Mouse (Mus musculus) neural tube, embryonic 13.5 days (tissue): Measurements from ENCODE around the gene Utf1. TPM values are rescaled to one million over a fixed set of nuclear protein-coding genes. Genes with fewer than 3 reads are reported as not detected.

Source experiments
- ATAC-seq: fragments of 200-750 bp; cut with Nextera tagmentation; 2 replicates; pipeline ENCODE4 v1.8.0; 2017; ENCODE audit warnings: low read depth, mild to moderate bottlenecking, moderate TSS enrichment, moderate library complexity
- H3K27ac ChIP-seq: fragments of 300-500 bp; sonication (generic); replicated peaks from 2 replicates; pipeline ENCODE4 v1.5.1; 2015; ENCODE audit warnings: moderate library complexity, mild to moderate bottlenecking, inconsistent platforms
- H3K27me3 ChIP-seq: fragments of 300-500 bp; sonication (generic); 2 replicates; pipeline ENCODE4 v1.6.1; 2015; ENCODE audit warnings: mild to moderate bottlenecking, inconsistent platforms
- H3K36me3 ChIP-seq: fragments of 300-500 bp; sonication (generic); 2 replicates; pipeline ENCODE4 v1.6.1; 2015; ENCODE audit warnings: mild to moderate bottlenecking, inconsistent platforms
- H3K4me1 ChIP-seq: fragments of 300-500 bp; sonication (generic); replicated peaks from 2 replicates; pipeline ENCODE4 v1.6.1; 2015; ENCODE audit warnings: inconsistent platforms
- H3K4me2 ChIP-seq: fragments of 300-500 bp; sonication (generic); 2 replicates; pipeline ENCODE4 v1.6.1; 2015; ENCODE audit warnings: inconsistent platforms, mild to moderate bottlenecking, moderate library complexity
- H3K4me3 ChIP-seq: fragments of 300-500 bp; sonication (generic); 2 replicates; pipeline ENCODE4 v1.5.1; 2015; ENCODE audit warnings: mild to moderate bottlenecking, inconsistent platforms
- H3K9ac ChIP-seq: fragments of 300-500 bp; sonication (generic); 2 replicates; pipeline ENCODE4 v1.6.1; 2015; ENCODE audit warnings: moderate library complexity, mild to moderate bottlenecking, inconsistent platforms
- H3K9me3 ChIP-seq: fragments of 300-500 bp; sonication (generic); 2 replicates; pipeline ENCODE4 v1.6.1; 2016; ENCODE audit warnings: inconsistent platforms
- WGBS: fragments of 180-500 bp; shearing (Covaris S2); methylation state at CpG from one replicate; pipeline ENCODE4 v1.1.7; 2015; 5-methylcytosine and 5-hydroxymethylcytosine counted together
- polyA plus RNA-seq: library from polyadenylated mRNA; unstranded; fragments of >200 nt; fragmentation: Nextera tagmentation; extraction: Ambion mirVana; gene quantifications from 2 replicates; pipeline ENCODE4 v1.2.1, GENCODE M21; 2015

The Utf1 gene
- not detected in 2 replicates for polyA plus RNA-seq

DNA sequence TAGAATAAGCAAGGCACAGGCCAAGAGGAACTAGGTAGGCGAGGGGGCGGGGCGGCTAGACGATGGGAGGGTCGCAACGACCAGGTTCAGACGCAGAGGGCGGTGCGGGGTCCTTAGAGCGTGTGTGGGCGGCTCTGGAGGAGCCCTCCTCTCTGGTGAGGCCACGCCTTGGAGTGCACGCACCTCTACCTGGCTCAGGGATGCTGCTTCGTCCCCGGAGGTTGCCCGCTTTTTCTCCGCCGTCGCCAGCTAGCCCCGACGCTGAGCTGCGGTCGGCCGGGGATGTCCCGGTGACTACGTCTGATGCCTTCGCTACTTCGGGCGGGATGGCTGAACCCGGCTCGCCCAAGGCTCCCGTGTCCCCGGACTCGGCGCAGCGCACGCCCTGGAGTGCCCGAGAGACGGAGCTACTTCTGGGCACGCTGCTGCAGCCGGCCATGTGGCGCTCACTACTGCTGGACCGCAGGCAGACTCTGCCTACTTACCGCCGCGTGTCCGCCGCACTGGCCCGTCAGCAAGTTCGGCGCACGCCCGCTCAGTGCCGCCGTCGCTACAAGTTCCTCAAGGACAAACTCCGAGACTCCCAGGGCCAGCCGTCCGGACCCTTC lies at the start of gene Utf1:
Utf1 (plus strand) TSS at position 116 of the 608 bp plus-strand sequence.
- peaks cover 83% of the 10 kb centered on the region for H3K27me3 ChIP-seq
- no peaks in the 10 kb centered on the region for H3K36me3 ChIP-seq
- peak within 1 kb of the TSS; percentile 30 for H3K4me3 ChIP-seq
- WGBS: under 1% methylated on average over 59 of the region's 59 CpGs
- H3K4me1 ChIP-seq: peaks cover 14% of the 10 kb centered on the region
- H3K27ac ChIP-seq: no peak within 1 kb of the TSS
- no peak within 1 kb of the TSS for H3K9ac ChIP-seq
- 0 out of 2 replicates have a peak, but pooled peaks have one; percentile 27 for ATAC-seq
- H3K4me2 ChIP-seq: peak within 1 kb of the TSS; percentile 54
- no peaks in the 10 kb centered on the region for H3K9me3 ChIP-seq

GRCm38 (mm10) chr7:139894655-139895557 lies 48.7 kb upstream of the Utf1 start, which contains the start of gene Kndc1:
Gene Kndc1, plus strand, starts transcription at chr7:139894696.
- 1% methylated on average over 50 of the region's 50 CpGs for WGBS
- peak; percentile 86 for ATAC-seq
- Histone ChIP-seq H3K4me2 (peak within 1 kb of the TSS; percentile 82), H3K27ac (no peak within 1 kb of the TSS), H3K4me1 (peaks cover 20% of the 10 kb centered on the region), H3K4me3 (peak within 1 kb of the TSS; percentile 57), H3K9me3 (no peaks in the 10 kb centered on the region), H3K36me3 (no peaks in the 10 kb centered on the region), H3K27me3 (peaks cover 48% of the 10 kb centered on the region), H3K9ac (peak within 1 kb of the TSS; percentile 75)

- no peak for ATAC-seq
- H3K9ac ChIP-seq: no peak overlapping the region
- peaks cover 20% of the 10 kb centered on the region for H3K4me1 ChIP-seq
- WGBS: 73% methylated on average over 7 of the region's 7 CpGs
- H3K36me3 ChIP-seq: no peaks in the 10 kb centered on the region
- H3K9me3 ChIP-seq: no peaks in the 10 kb centered on the region
- H3K4me2 ChIP-seq: peak overlapping the region; percentile 82; the same call in 1 of the 2 replicates
- peak overlapping the region; percentile 57; the same call in 1 of the 2 replicates for H3K4me3 ChIP-seq
- peaks cover 48% of the 10 kb centered on the region for H3K27me3 ChIP-seq
- H3K27ac ChIP-seq: no peak overlapping the region
Observed at GRCm38 (mm10) chr7:139896271-139896670, 47.3 kb upstream of the Utf1 start.

DNA sequence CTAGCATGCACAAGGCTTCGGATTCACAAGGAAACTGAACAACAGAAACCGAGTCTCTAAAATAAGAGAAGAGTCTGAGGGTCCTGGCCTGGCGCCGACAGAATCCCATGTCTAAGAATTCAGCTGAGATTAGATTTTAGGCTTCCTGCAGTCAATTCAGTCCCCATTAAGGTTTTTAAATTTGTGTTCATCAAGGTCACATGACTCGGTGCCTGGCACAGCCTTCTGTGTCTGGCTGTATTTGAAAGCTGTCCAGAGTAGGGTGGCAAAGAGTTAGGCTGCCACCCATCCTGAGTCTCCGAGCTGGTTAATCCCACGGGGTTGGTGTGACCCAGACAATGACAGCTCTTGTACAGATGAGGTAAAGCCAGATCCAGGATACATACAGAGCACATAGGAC lies 46.8 kb upstream of the Utf1 start:
- WGBS: 85% methylated on average over 7 of the region's 7 CpGs
- ATAC-seq: no peak
- peaks cover 20% of the 10 kb centered on the region for H3K4me1 ChIP-seq
- no peak overlapping the region for H3K4me3 ChIP-seq
- H3K27ac ChIP-seq: no peak overlapping the region
- no peaks in the 10 kb centered on the region for H3K9me3 ChIP-seq
- H3K27me3 ChIP-seq: peaks cover 48% of the 10 kb centered on the region
- no peak overlapping the region for H3K4me2 ChIP-seq
- no peaks in the 10 kb centered on the region for H3K36me3 ChIP-seq
- H3K9ac ChIP-seq: no peak overlapping the region

GRCm38 (mm10) chr7:139898606-139899005 lies 45.0 kb upstream of the Utf1 start:
- Histone ChIP-seq H3K27me3 (peaks cover 35% of the 10 kb centered on the region), H3K9me3 (no peaks in the 10 kb centered on the region), H3K36me3 (no peaks in the 10 kb centered on the region), H3K4me2 (no peak overlapping the region), H3K9ac (no peak overlapping the region), H3K27ac (no peak overlapping the region), H3K4me1 (peaks cover 20% of the 10 kb centered on the region), H3K4me3 (no peak overlapping the region)
- ATAC-seq: no peak
- WGBS: 91% methylated on average over 2 of the region's 2 CpGs

GRCm38 (mm10) chr7:139899505-139899904 lies 44.1 kb upstream of the Utf1 start:
- WGBS: 84% methylated on average over 7 of the region's 7 CpGs

DNA sequence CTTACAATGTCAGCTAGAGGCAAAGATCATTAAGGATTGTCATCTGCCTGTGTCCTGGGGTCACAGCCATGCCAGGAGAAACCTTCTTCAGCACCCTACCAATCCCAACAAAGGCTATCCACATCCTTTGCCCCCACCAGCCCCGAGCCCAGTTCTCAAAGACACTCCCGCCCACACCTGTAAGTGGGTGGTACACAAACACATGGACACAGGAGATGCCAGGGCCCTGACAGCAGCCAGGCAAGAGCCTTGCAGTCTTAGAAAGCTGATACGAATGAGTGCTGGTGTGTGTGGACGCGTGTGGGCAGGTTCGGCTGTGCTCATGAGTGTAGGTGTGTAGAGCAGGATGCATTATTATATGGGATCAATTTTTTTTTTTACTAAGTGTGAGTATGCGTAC lies 43.1 kb upstream of the Utf1 start:
- ATAC-seq: no peak
- WGBS: 93% methylated on average over 7 of the region's 7 CpGs
- H3K4me1 ChIP-seq: peaks cover 15% of the 10 kb centered on the region
- no peak overlapping the region for H3K4me3 ChIP-seq
- H3K9me3 ChIP-seq: no peaks in the 10 kb centered on the region
- no peak overlapping the region for H3K9ac ChIP-seq
- no peak overlapping the region for H3K4me2 ChIP-seq
- no peak overlapping the region for H3K27ac ChIP-seq
- peaks cover 16% of the 10 kb centered on the region for H3K27me3 ChIP-seq
- H3K36me3 ChIP-seq: no peaks in the 10 kb centered on the region

More at GRCm38 (mm10) chr7:139899505-139899904, 44.1 kb upstream of the Utf1 start:
- Histone ChIP-seq H3K27ac (no peak overlapping the region), H3K4me3 (no peak overlapping the region), H3K9ac (no peak overlapping the region), H3K4me2 (no peak overlapping the region), H3K36me3 (no peaks in the 10 kb centered on the region), H3K27me3 (peaks cover 26% of the 10 kb centered on the region), H3K9me3 (no peaks in the 10 kb centered on the region), H3K4me1 (peaks cover 16% of the 10 kb centered on the region)
- no peak for ATAC-seq

DNA sequence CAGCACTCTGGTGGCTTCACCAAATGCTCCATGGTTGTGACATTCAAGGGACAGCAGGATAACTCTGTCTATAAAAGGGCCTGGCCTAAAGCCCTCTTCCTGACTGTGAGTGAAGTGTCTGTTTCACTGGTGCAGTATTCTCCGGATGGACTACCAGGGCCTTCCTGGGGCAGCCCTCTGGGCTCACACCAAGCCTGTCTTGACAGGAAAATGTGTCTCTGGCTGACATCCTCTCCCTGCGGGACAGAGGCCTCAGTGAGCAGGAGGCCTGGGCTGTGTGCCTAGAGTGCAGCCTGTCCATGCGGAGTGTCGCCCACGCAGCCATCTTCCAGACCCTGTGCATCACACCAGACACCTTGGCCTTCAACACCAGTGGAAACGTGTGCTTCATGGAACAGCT lies 42.7 kb upstream of the Utf1 start:
- H3K4me1 ChIP-seq: peaks cover 15% of the 10 kb centered on the region
- H3K9ac ChIP-seq: no peak overlapping the region
- no peak overlapping the region for H3K4me3 ChIP-seq
- no peaks in the 10 kb centered on the region for H3K9me3 ChIP-seq
- no peak for ATAC-seq
- WGBS: 87% methylated on average over 6 of the region's 6 CpGs
- peaks cover 12% of the 10 kb centered on the region for H3K27me3 ChIP-seq
- H3K27ac ChIP-seq: no peak overlapping the region
- no peak overlapping the region for H3K4me2 ChIP-seq
- H3K36me3 ChIP-seq: no peaks in the 10 kb centered on the region

DNA sequence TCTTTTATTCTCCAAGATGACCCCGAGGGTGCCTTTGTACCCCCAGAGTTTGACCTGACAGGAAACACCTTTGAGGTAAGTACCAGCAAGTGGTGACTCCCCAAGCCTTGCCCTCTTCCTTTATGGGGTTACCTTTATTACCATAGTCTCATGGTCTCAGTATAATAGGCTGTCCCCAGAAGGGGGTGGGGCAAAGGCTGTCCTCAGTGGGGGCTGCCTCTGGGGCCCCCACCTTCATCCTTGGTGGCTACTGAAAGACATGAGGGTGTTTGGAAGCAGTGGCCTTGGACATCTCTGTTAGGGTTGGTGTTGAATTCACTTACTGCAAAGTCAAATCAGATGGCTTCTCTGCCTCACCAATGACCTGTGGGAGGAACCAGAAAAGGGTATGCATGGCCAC lies 41.6 kb upstream of the Utf1 start:
- Histone ChIP-seq H3K27me3 (0 out of 2 replicates have a peak, but pooled peaks cover 4% of the 10 kb centered on the region), H3K9ac (no peak overlapping the region), H3K4me2 (no peak overlapping the region), H3K9me3 (no peaks in the 10 kb centered on the region), H3K36me3 (no peaks in the 10 kb centered on the region), H3K4me1 (peaks cover 15% of the 10 kb centered on the region), H3K27ac (no peak overlapping the region), H3K4me3 (no peak overlapping the region)
- 27% methylated on average over 1 of the region's 1 CpGs for WGBS
- ATAC-seq: no peak

DNA sequence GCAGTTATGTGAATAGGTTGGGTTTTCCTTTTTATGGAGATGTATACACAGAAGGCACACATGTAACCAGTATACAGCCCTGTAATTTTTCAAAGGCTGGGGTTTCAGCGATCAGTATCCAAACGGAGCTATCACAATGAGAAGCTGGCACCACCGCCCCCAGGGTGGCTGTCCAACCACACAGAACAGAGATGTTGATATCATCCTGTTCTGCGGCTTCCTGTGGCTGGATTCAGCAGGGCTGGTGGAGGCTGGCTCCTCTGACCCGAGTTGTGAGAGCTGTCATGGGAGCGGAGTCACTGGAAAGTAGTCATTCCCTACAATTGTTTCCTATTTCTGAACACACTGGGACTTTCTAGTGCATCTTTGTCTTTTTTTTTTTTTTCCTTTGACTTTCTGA lies 38.3 kb upstream of the Utf1 start:
- Histone ChIP-seq H3K4me3 (no peak overlapping the region), H3K9ac (peak overlapping the region; percentile 51), H3K27me3 (no peaks in the 10 kb centered on the region), H3K4me1 (peaks cover 32% of the 10 kb centered on the region), H3K27ac (no peak overlapping the region), H3K4me2 (peak overlapping the region; percentile 32), H3K9me3 (no peaks in the 10 kb centered on the region), H3K36me3 (no peaks in the 10 kb centered on the region)
- ATAC-seq: no peak
- WGBS: 17% methylated on average over 6 of the region's 6 CpGs

GRCm38 (mm10) chr7:139905661-139906060 lies 37.9 kb upstream of the Utf1 start:
- no peaks in the 10 kb centered on the region for H3K27me3 ChIP-seq
- peaks cover 36% of the 10 kb centered on the region for H3K4me1 ChIP-seq
- no peak overlapping the region for H3K27ac ChIP-seq
- H3K9me3 ChIP-seq: no peaks in the 10 kb centered on the region
- peak overlapping the region; percentile 51; the same call in 1 of the 2 replicates for H3K9ac ChIP-seq
- ATAC-seq: peak; percentile 55; the same call in 1 of the 2 replicates
- peak overlapping the region; percentile 32 for H3K4me2 ChIP-seq
- no peak overlapping the region for H3K4me3 ChIP-seq
- 3% methylated on average over 6 of the region's 6 CpGs for WGBS
- H3K36me3 ChIP-seq: no peaks in the 10 kb centered on the region

DNA sequence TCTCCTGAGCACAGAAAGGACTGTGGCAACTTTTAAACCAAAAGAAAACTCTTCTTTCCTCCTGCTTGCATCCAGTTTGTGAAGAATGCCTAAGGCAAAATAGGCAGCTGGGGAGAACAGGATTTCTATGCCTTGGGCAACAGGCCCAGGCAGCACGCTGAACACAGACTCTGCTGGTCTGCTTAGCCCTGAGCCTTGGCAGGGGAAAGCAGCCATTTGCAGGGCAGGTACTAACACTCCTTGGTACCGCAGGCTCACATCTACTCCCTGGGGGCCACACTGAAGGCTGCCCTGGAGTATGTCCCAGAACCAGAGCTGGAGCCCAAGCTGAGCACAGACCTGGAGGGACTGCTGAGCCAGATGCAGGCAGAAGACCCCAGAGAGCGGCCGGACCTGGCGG lies 35.4 kb upstream of the Utf1 start:
- H3K9ac ChIP-seq: no peak overlapping the region
- H3K36me3 ChIP-seq: no peaks in the 10 kb centered on the region
- peaks cover 19% of the 10 kb centered on the region for H3K27me3 ChIP-seq
- no peak overlapping the region for H3K27ac ChIP-seq
- H3K9me3 ChIP-seq: no peaks in the 10 kb centered on the region
- no peak overlapping the region for H3K4me2 ChIP-seq
- ATAC-seq: no peak
- peaks cover 36% of the 10 kb centered on the region for H3K4me1 ChIP-seq
- no peak overlapping the region for H3K4me3 ChIP-seq
- 64% methylated on average over 5 of the region's 5 CpGs for WGBS
